Mouse (Mus musculus): ENCODE data around the gene Gm3183. TPM values are rescaled to one million over a fixed set of nuclear protein-coding genes. Genes with fewer than 3 reads are reported as not detected.
"Not testable (repeated sequence)": the region's sequence is repeated elsewhere in the genome, so short reads cannot be mapped to it uniquely, and the experiment has no call there.

Gene Gm3183
- not detected in 2 replicates for polyA plus RNA-seq (2015; fragmentation: Nextera tagmentation; extraction: Ambion mirVana)

- H3K4me2 ChIP-seq; H3K4me1 ChIP-seq; H3K9ac ChIP-seq; H3K36me3 ChIP-seq; H3K27ac ChIP-seq; H3K4me3 ChIP-seq; H3K9me3 ChIP-seq; ATAC-seq (ENCODE audit: borderline replicate concordance, extremely low read depth, low FRiP score, low TSS enrichment); H3K27me3 ChIP-seq: not testable (repeated sequence)
- WGBS, result no CpG with 5 or more reads among the region's 1 CpGs
Observed at GRCm38 (mm10) chr5:94865136-94865535, at the start of gene Gm3183. Gm3183 (plus strand) TSS chr5:94865436.

Other genes with a start within 250 kb of the Gm3183 start
- not detected in 2 replicates for gene Gm3147, start 249.1 kb upstream of the Gm3183 start, polyA plus RNA-seq (2015; fragmentation: Nextera tagmentation; extraction: Ambion mirVana)
- gene Gm6509, start 241.5 kb upstream of the Gm3183 start, polyA plus RNA-seq (2015; fragmentation: Nextera tagmentation; extraction: Ambion mirVana), result not detected in 2 replicates
- gene Gm6205, start 217.1 kb upstream of the Gm3183 start, polyA plus RNA-seq (2015; fragmentation: Nextera tagmentation; extraction: Ambion mirVana), result not detected in 2 replicates
- not detected in 2 replicates for gene Gm6367, start 123.2 kb downstream of the Gm3183 start, polyA plus RNA-seq (2015; fragmentation: Nextera tagmentation; extraction: Ambion mirVana)
- gene Gm7942, start 241.5 kb downstream of the Gm3183 start, polyA plus RNA-seq (2015; fragmentation: Nextera tagmentation; extraction: Ambion mirVana), result not detected in 2 replicates

All from lung, embryonic 15.5 days (tissue).